Comparison of ENCODE assay signal across 8 mouse cellular contexts in genomic region chr10:19014381-19015256, GRCm38 (mm10). TPM values are rescaled to one million over a fixed set of nuclear protein-coding genes. Genes with fewer than 3 reads are reported as not detected.
DNase-seq lines count a peak whose midpoint lies in the region; ATAC-seq lines count a peak whose summit lies in the region.

No protein-coding gene starts in this region.

- WGBS in intestine, embryonic 15.5 days = under 1% methylated on average over 43 of the region's 43 CpGs

- no peaks in the 10 kb centered on the region for H3K36me3 ChIP-seq in intestine, embryonic 15.5 days
- no peaks in the 10 kb centered on the region for H3K36me3 ChIP-seq in splenic B cell, adult 2 months (ENCODE audit: control insufficient read depth, insufficient read depth, low read length, poor library complexity, severe bottlenecking)

- H3K4me2 ChIP-seq in intestine, embryonic 15.5 days (replicated peaks) = peak overlapping the region; percentile 79

- peak overlapping the region; percentile 76 for H3K27ac ChIP-seq in intestine, embryonic 15.5 days

- no peaks in the 10 kb centered on the region for H3K27me3 ChIP-seq in intestine, embryonic 15.5 days (replicated peaks)
- H3K27me3 ChIP-seq in splenic B cell, adult 2 months (ENCODE audit: control insufficient read depth, insufficient read depth, low read length, poor library complexity, severe bottlenecking) = no peaks in the 10 kb centered on the region

- H3K9ac ChIP-seq in intestine, embryonic 15.5 days = peak overlapping the region; percentile 71

- H3K9me3 ChIP-seq in intestine, embryonic 15.5 days = no peaks in the 10 kb centered on the region

- 0 out of 2 replicates have a peak, but pooled peaks cover 3% of the 10 kb centered on the region for H3K4me1 ChIP-seq in intestine, embryonic 15.5 days (replicated peaks)

- peak; percentile 9 for DNase-seq in cerebellum, adult 11 months
- no peak for DNase-seq in cerebellum, postnatal 4 days (ENCODE audit: low spot score in 2 of 2)
- DNase-seq in CD4-positive helper T cell, adult 2 months (ENCODE audit: low read depth, low spot score) = peak; percentile 79
- peak; percentile 28 for DNase-seq in c-Kit-positive CD71-negative TER-119-negative erythroid progenitor cells, embryonic 14.5 days (ENCODE audit: low read depth)
- DNase-seq in forelimb bud, embryonic 11.5 days (ENCODE audit: low read depth, low spot score) = peak; percentile 42
- peak; percentile 75 for DNase-seq in splenic B cell, adult 2 months (ENCODE audit: low read depth, low spot score)

- H3K4me3 ChIP-seq in intestine, embryonic 15.5 days (replicated peaks) = peak overlapping the region; percentile 58

- ATAC-seq in intestine, embryonic 15.5 days = peak; percentile 14
- peak; percentile 43 for ATAC-seq in megakaryocyte, adult 5-6 weeks (ENCODE audit: poor library complexity, severe bottlenecking)

RNA-seq across cellular contexts. Expression of gene Tnfaip3, which starts 0.8 kb away (rescaled TPM):
- polyA plus RNA-seq in intestine, embryonic 15.5 days (2015; fragmentation: Nextera tagmentation; extraction: Ambion mirVana) = 3.4 and 3.9 TPM in 2 replicates
- total RNA-seq in megakaryocyte, adult 5-6 weeks (2015) = 16.1 and 21.2 TPM in 2 replicates
- 17.0 and 29.6 TPM in 2 replicates for total RNA-seq in megakaryocyte, adult 5-6 weeks (2017)

Comparison
In these comparisons a context has a peak if more than half of its experiments do, and no peak if none do; other contexts are left out.
1. DNase-seq: peak in cerebellum, adult 11 months (single experiment), CD4-positive helper T cell, adult 2 months (single experiment), c-Kit-positive CD71-negative TER-119-negative erythroid progenitor cells, embryonic 14.5 days (single experiment), forelimb bud, embryonic 11.5 days (single experiment) and splenic B cell, adult 2 months (single experiment); none in cerebellum, postnatal 4 days (0 of 2).